ENCODE assay signal across 18 mouse cellular contexts in the genomic region with DNA sequence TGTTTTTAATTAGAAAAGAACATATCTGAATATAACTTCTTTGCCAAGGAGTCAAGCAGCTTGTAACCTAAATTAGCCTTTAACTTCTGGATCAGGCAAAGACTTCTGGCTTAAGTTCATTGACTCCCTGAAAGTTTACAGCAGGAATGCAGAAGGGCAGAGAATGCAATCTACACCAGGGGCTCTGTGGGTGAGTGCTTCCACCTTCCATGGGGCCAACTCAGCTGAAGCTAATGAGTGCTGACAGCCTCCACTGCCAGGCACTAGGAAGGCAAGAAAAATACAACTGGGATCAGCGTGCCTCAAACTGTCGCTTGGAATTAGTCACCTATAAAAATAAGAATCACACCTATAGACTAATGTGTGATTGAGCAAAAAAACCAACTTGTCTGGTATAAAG.
DNase-seq lines count a peak whose midpoint lies in the region; ATAC-seq lines count a peak whose summit lies in the region.
"Had no signal": no experiment of that assay in that cellular context is flagged by ENCODE, and none has a peak within 500 bp of the region (broad histone marks: within the 10 kb centered on the region; RNA-seq: fewer than 3 reads in every experiment).

No protein-coding gene starts in this region.

- ATAC-seq in kidney, embryonic 15.5 days (replicated peaks; ENCODE audit: low FRiP score) = peak; percentile 78
- ATAC-seq: activated CD4-positive, CD25-positive, alpha-beta regulatory T cell, adult 4 months; forebrain, embryonic 16.5 days; intestine, embryonic 15.5 days; lung, postnatal 0 days; midbrain, embryonic 13.5 days had no signal

- no peak overlapping the region for H3K4me3 ChIP-seq in kidney, embryonic 15.5 days (replicated peaks)
- H3K4me3 ChIP-seq: embryonic facial prominence, embryonic 12.5 days; intestine, embryonic 15.5 days; layer of hippocampus, adult 2 months; limb, embryonic 13.5 days; midbrain, embryonic 13.5 days; myocyte had no signal

- 40% methylated on average over 2 of the region's 2 CpGs for WGBS in kidney, embryonic 15.5 days

- H3K27ac ChIP-seq in kidney, embryonic 15.5 days = no peak overlapping the region
- H3K27ac ChIP-seq: embryonic facial prominence, embryonic 12.5 days; hindbrain, embryonic 14.5 days; intestine, embryonic 15.5 days; layer of hippocampus, adult 2 months; limb, embryonic 13.5 days; liver, embryonic 14.5 days; midbrain, embryonic 13.5 days had no signal

- no peaks in the 10 kb centered on the region for H3K27me3 ChIP-seq in kidney, embryonic 15.5 days
- H3K27me3 ChIP-seq: embryonic facial prominence, embryonic 12.5 days; intestine, embryonic 15.5 days; limb, embryonic 13.5 days; midbrain, embryonic 13.5 days had no signal

- no peaks in the 10 kb centered on the region for H3K9me3 ChIP-seq in kidney, embryonic 15.5 days (replicated peaks)
- H3K9me3 ChIP-seq: embryonic facial prominence, embryonic 12.5 days; intestine, embryonic 15.5 days; midbrain, embryonic 13.5 days had no signal

- H3K9ac ChIP-seq in kidney, embryonic 15.5 days = no peak overlapping the region
- H3K9ac ChIP-seq: embryonic facial prominence, embryonic 12.5 days; hindbrain, embryonic 14.5 days; intestine, embryonic 15.5 days; limb, embryonic 13.5 days; liver, embryonic 14.5 days; midbrain, embryonic 13.5 days had no signal

- no peaks in the 10 kb centered on the region for H3K36me3 ChIP-seq in kidney, embryonic 15.5 days
- H3K36me3 ChIP-seq: embryonic facial prominence, embryonic 12.5 days; intestine, embryonic 15.5 days; limb, embryonic 13.5 days; midbrain, embryonic 13.5 days had no signal

- intact Hi-C loops in left cerebral cortex, postnatal 4 days (cut with DNase I) = no loop called here
- intact Hi-C loops in left cerebral cortex, postnatal 25 days (cut with DNase I) = no loop called here

- no peak overlapping the region for H3K4me2 ChIP-seq in kidney, embryonic 15.5 days
- H3K4me2 ChIP-seq: embryonic facial prominence, embryonic 12.5 days; hindbrain, embryonic 14.5 days; intestine, embryonic 15.5 days; limb, embryonic 13.5 days; midbrain, embryonic 13.5 days had no signal

- H3K4me1 ChIP-seq in kidney, embryonic 15.5 days = no peaks in the 10 kb centered on the region
- H3K4me1 ChIP-seq: intestine, embryonic 15.5 days; limb, embryonic 13.5 days had no signal

- peak; percentile 17 to 37 for DNase-seq in cerebellum, postnatal 25 days
- no peak for DNase-seq in cerebellum, postnatal 4 days (ENCODE audit: low spot score in 2 of 2)
- DNase-seq in left cerebral cortex, postnatal 4 days = peak; percentile 29
- no peak for DNase-seq in left cerebral cortex, postnatal 25 days (ENCODE audit: low spot score in 2 of 2)
- DNase-seq in layer of hippocampus, postnatal 14 days (ENCODE audit: low spot score in 2 of 2) = no peak
- no peak for DNase-seq in gastrocnemius, postnatal 4 days (ENCODE audit: low spot score in 2 of 2)

Comparison
In these comparisons a context has a peak if more than half of its experiments do, and no peak if none do; other contexts are left out.
1. DNase-seq: peak in cerebellum, postnatal 25 days (2 of 2) and left cerebral cortex, postnatal 4 days (single experiment); none in cerebellum, postnatal 4 days (0 of 2), left cerebral cortex, postnatal 25 days (0 of 2), layer of hippocampus, postnatal 14 days (0 of 2) and gastrocnemius, postnatal 4 days (0 of 2).